Mouse (Mus musculus): ENCODE data around the gene Mtfmt.

Mtfmt gene
- long read RNA-seq, experiment 1, transcript Mtfmt-201 (9 exons, 2,042 nt) = major isoform, 7 of 12 reads
- long read RNA-seq, experiment 1, partial matches to known transcripts = 1 of 12 reads
- long read RNA-seq, experiment 1, other reads (novel, unspliced or antisense) = 2 of 12 reads
- long read RNA-seq, experiment 2, transcript Mtfmt-201 (9 exons, 2,042 nt) = major isoform, 21 of 25 reads
- long read RNA-seq, experiment 2, partial matches to known transcripts = 1 of 25 reads
- long read RNA-seq, experiment 2, other reads (novel, unspliced or antisense) = 3 of 25 reads

DNA sequence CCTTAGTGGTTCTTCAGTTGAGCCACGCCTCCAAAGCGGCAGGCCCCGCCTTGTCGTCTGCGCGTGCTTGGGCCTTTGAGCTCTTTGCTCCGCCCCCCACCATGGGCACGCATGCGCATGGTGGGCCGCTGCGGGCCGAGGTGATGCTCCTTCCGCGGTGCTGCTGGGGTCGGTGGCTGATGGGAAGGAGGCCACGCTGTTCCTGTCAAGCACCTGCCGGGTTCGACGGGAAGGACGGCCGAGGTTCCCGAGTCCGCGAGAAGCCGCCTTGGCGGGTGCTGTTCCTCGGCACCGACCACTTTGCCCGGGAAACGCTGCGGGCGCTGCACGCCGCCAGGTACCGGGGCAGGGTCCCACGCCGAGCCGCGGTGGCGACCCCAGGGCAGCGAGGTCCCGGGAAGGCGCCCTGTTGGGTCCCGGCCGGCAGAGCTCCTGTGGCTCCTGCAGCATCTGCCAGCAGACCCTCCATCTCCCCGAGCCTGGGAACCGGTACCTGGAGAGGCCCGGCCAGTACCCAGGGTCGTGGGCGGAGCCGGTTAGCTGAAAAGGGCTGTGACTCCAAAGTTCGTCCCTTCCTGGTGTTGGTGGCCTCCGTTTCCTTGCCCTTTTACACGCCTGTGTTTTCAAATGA, at the start of gene Mtfmt:
TSS of gene Mtfmt (plus strand) at position 112 of the 631 bp plus-strand sequence.
- intact Hi-C loops (cut with DNase I) = loop anchor here (10.0 kb wide), 1 partner anchor 149 kb away; the partner anchor contains the start of genes Pif1 and Plekho2

DNA sequence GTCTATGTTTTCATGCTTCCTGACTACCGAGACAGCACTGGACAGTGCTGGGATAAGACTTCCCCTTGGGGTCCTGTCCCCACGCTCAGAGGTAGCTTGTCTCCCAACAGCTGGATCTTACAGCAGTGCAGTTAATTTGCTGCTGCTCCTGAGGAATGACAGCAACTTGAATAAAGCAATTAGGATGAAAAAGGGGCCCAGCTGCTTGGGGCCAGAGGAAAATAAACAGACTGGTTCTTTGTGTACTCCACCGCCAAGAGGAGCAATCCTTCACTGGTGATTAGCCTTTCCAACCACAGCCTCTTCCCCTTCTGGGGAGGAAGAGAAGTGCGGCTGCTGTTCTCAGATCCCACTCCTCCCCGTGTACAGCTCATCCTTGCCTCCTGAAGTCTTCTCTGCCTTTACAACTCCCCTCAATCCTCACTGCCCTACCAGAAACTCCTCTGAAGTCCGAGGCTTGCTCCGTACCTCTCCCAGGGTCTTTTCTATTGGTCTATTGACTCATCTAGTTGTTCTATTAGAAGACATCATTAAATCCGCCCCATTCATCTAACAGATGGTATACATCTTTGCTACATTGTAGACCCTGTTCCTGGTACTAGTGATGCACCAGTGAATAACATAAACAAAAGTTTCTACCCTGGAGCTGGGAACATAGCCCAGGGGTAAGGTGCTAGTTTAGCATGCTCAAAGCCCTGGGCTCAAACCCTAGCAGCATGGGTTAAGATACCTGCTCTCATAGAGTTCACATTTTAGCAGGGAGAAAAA, 49.0 kb upstream of the Mtfmt start:
- intact Hi-C loops (cut with DNase I) = no loop called here

DNA sequence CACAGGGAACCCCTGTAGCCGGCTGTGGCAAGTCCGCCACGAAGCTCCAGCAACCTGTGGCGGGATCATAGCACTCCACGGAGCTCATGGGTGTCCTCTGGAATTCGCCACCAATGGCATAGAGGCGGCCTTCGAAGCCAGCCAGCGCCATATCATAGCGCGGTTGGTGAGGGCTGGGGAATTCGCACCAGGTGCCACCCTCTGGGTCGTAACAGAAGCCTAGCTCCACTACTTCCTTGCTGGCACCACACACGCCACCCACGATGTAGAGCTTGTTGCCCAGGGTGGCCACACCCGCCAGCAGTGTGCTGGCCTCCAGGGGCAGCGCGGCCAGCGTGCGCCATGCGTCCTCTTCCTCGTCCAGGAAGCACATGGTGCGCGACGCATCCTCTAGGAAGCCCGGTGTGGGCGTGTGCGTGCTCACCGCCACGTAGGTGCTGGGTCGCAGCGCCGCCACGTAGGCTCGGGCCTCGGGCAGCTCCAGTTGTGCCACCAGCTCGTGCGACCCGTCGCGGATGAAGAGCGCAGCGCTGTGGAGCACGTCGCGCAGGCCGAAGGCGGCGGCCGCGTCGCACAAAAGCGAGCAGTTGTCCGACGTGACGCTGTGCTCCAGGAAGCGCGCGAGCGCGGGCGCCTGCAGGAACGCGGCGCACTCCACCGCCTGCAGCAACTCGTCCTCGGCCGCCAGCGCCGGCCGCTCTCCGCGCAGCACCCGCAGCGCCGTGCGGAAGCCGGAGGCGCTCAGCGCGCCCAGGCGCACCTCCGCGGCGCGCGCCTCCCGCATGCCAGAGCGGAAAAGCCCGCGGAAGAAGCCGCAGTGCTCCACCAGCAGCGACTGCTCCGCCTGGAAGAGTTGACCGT, 44.6 kb upstream of the Mtfmt start:
- intact Hi-C loops (cut with DNase I) = no loop called here

DNA sequence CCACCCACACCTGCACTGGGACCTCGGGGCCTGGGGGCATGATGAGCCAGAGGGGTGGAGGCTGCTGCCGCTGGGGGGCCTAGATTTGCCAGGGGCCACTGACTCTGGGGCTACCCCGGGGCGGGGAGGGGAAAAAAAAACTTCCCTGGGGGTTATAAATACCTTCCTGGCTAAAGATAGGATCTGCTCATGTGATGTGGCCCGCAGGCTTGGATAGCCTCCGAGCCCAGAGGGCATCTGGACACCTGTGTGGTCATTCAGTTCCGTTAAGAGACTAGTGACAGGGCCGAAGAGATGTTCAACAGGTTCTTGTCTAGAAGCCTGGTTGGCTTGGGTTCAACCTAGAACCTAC, 44.0 kb upstream of the Mtfmt start, which contains the start of gene Kbtbd13:
TSS of gene Kbtbd13 (minus strand) at position 40 of the 352 bp plus-strand sequence.
- intact Hi-C loops (cut with DNase I) = no loop called here

DNA sequence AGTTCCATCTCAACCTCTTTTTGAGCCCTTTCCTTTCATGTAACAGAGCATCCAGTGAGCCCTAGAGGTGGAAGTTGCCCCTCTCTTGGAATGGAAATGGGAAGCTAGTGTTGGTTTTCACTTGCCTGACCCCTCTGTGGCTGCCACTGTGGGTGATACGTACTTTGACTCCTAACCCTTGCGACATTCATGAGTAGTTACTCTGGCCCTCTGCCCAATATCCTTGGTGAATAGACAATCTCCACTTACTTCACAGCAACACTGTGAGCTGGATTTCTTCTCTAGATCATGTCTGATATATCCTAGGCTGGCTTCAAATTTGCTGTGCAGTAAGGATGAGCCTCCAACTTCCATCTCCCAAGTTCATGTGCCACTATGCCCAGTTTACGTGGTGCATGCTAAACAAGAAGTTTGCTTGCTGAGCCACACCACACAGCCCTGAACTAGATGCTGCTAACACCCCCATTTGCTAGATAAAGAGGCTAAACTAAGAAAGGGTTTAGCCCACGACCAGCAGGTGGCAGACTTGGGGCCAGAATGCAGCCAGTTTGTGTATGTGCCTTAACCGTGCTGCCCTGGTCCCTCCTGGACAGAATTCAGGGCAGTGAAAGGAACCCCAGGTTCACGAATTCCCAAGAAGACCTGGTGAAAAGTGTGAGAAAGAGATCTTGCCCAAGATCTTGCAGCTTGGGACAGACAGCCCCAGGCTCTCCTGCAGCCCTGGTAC, 42.8 kb upstream of the Mtfmt start:
- intact Hi-C loops (cut with DNase I) = loop anchor here (2.0 kb wide), 1 partner anchor 40 kb away; no protein-coding TSS in a partner anchor

DNA sequence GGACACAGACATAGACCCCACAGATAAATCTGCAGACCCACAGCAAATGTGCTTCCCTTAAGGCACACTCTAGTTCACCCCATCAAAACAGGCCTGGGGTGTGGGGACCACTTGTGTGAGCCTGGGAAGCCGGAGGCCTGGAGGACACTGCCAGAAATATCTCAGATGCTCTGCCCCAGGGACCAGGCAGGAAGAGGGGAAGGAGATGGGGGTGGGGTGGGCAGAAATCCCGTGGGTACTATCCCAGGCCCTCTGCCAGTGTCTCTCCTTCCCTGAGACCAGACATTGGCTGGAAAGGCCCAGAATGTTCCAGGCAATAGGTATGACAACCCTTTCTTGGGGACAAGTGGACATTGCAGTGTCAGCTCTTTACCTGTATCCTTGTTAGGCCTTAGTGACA, 42.0 kb upstream of the Mtfmt start:
- intact Hi-C loops (cut with DNase I) = loop anchor here (2.0 kb wide), 1 partner anchor 39 kb away; no protein-coding TSS in a partner anchor

DNA sequence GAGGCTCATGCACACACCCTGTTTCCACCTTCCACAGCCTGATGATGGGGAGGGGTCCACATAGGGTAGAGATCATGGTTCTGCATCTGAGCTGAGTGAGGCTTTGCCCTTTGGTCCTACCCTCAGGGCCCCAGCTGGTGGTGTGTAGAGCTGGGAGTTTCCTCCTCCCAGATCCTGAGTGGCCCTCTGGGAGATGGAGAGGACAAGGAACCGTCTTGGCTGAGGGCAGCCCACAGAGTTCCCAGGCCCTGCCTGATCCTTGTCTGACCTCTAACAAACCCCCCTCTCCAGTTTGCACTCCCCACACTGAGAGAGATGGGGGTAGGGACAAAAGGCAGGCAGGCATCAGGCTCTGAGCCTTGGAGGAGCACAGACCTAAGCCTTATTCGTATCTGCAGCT, 41.2 kb upstream of the Mtfmt start:
- intact Hi-C loops (cut with DNase I) = no loop called here

DNA sequence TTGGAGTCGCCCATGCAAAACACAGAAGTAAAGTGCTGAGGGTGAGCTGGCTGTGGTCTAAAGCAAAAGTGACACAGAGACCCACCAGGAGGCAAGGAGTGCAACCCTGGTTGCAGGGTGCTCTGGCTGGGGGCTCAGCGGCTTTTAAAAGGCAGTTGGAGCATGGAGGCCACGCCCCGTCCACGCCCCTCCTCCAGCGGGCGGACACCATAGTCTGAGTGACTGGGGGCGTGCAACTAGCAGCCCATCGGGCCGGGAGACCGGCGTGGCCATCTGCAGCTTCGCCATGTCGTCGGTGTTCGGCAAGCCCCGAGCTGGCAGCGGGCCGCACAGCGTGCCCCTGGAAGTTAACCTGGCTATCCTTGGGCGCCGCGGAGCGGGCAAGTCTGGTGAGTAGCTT, 37.3 kb upstream of the Mtfmt start, which contains the start of gene Rasl12:
TSS of gene Rasl12 (plus strand) at position 228 of the 400 bp plus-strand sequence.
- intact Hi-C loops (cut with DNase I) = no loop called here

DNA sequence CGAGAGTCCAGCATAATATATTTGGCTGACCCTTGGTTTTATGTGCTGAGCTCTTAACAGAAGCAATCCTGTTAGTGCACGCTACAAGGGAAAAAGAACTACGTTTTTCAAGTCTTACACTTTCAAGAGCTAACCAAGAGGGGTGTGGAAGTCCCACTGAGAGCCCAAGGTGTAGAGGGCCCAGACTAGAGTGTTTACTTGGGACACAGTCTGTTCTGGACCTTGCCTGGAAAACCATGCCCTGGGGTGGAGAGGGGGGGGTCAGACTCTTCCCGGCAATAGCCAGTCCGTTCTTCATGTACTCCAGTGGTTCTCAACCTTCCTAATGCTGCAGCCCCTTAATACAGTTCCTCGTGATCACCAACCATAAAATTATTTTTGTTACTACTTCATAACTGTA, 35.6 kb upstream of the Mtfmt start:
- intact Hi-C loops (cut with DNase I) = no loop called here

DNA sequence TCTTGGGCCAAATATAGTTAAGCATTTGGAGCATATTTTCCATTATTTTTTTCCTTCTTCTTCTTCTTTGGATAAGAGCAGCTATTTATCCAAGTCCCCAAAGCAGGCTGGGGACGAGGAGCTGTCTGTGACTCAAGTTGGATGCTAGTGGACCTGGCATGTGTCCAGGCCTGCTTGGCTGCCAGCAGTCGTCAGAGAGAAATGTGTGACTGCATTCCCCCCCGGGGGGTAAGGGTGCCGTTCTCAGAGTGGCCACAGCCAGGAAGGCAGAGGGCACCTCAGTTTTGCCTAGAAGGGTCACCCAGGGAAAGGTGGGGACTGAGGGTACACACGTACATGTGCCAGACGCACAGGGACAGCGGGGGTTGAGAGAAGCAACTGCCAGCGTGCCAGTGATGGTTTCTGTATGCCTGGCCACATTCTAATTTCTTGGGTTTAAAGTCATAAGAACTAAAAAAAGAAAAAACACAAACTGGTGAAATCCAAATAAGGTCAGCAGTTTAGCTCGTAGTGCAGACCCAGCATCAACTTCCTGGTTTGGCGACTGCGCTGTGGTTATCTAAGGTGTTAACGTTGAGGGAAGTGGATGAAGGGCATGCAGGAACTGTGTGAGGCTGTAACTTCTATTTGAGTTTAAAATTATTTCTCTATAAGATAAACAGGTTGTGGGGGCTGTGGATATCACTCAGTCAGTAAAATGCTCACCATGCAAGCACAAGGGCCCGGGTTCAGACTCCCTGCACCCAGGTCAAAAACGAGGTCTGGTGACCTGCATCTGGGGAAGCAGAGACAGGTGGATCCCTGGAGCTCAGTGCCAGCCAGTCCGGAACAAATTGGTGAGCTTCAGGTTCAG, 31.0 kb upstream of the Mtfmt start:
- intact Hi-C loops (cut with DNase I) = no loop called here

DNA sequence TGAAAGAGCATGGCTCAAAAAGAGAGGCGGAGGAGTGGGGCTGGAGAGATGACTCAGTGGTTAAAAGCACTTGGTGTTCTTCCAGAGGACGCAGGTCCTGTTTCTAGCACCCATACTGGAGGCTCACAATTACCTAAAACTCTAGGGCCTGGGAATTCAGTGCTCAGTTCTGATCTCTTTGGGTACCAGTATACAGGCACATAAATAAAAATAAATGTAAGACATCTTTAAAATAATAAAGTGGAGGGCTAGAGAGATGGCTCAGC, 30.5 kb upstream of the Mtfmt start:
- intact Hi-C loops (cut with DNase I) = no loop called here

DNA sequence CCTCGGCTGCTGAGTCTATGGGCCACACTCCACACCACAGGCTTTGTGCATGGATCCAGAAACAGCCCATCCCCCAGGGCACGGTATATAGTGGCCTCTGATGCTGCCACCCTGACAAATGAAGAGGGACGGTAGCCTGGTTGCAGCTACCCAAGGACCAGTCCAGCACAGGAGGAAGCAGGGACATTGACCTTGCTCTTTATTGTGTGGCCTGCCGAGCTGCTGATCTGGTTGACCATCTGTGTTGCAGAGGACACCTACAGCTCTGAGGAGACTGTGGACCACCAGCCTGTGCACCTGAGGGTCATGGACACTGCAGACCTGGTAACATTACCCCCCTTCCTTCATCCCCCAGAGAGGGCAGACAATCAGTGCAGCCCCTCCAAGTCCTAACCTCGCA, 28.3 kb upstream of the Mtfmt start:
- intact Hi-C loops (cut with DNase I) = no loop called here

DNA sequence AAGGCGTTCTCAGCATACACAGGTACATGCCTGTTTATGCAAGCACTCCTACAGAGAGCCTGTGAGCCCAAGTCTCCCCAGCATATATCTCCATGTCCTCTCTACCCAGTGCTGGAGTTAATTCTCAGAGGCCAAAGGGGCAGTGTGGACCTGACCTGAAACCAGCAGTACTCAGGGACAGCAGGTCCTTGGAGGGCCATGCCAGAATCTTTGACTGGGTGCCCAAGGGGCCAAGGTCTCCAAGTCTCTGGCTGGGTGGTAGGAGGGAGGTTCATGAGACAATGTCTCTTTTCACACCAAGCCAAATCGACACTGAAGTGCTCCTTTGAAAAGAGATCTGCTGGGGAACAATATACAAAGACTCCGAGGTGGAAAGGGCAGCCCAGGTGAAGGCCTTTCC, 27.7 kb upstream of the Mtfmt start:
- intact Hi-C loops (cut with DNase I) = no loop called here

DNA sequence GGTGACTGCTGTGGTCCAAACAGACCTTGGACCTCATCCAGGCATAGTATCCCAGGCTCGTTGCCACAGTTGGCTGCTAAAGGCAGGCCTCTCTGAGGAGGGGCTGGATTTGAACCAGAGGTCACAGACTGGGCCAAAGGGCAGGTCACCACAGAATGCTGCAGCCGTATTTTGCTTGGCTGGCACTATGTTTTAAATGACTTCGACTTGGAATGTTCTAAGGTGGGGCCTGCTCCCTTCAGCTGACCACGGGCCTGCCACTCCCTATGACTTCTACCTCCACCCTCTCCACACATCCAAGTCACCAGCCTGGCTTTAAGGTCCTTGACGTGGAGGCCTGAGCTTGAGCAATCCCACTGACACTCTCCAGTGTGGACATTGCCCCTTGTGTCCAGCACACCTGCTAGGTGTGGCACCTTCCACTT, 26.7 kb upstream of the Mtfmt start:
- intact Hi-C loops (cut with DNase I) = no loop called here

DNA sequence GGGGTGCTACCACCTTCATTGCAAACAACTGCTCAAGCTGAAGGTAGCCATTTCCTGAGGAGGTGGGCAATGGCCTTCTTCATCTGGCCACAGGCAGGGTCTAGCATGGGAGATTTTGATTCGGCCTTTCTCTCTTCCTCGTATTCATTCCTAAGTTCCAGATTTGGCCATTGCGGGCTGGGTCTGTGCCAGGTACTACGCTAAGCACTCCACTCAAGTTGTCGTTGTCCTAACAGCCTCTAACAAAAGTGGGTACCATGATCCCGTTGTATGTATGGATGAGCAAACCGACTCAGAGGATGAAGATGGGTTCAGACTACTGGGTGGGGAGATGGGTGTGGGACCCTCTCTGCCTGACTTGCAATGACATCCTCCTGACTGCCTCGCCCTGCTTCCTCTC, 25.2 kb upstream of the Mtfmt start:
- intact Hi-C loops (cut with DNase I) = no loop called here

DNA sequence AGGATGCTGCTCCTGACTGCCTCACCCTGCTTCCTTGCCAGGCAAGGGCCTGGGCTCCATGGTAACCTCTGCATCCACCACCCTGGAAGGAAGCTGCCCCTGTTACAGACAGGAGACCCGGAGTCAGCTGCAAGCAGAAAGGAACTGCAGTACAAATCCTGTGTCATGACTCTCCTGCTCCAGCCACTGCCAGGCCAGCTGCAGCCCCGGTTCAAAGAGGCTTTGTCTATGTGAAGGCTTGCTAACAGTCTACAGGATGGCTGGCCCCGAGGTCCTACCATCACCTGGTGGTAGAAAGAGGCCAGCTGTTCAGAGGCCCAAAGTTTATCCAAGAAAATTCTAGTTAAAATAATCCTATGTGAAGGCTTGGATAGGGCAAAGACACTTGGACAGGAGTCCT, 24.3 kb upstream of the Mtfmt start:
- intact Hi-C loops (cut with DNase I) = no loop called here

DNA sequence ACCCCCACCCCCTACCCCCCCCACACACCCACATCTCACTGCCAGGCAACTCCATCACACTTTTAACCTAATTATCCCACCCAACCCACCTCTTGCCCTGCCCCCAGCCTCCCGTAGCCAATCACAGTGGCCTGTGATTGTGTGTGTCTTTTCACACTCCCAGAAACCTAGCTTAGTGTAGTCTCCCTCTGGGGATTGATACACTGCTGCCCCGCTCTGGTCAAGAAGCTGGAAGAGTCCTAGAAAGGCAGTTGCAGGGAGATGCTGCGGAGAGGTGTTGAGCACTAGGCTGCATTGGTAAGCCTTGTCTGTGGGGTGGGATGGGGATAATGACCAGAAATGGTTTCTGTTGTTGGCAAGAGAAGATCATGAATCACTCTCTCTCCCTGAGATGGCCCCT, 17.8 kb upstream of the Mtfmt start:
- intact Hi-C loops (cut with DNase I) = no loop called here

DNA sequence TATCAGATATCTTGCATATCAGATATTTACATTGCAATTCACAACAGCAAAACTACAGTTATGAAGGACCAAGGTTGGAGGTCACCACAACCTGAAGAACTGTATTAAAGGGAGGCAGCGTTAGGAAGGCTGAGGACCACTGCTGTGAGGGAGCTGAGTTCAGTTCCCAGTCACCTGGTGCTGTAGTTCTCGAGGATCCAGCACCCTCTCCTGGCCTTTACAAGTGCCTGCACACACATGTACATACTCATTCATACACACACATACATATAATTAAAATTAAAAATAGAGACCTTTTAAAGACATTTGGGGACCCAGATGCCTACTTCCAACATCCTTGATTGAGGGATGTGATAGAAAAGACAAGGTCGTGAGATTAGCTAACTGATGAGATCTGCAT, 15.9 kb upstream of the Mtfmt start:
- intact Hi-C loops (cut with DNase I) = no loop called here

DNA sequence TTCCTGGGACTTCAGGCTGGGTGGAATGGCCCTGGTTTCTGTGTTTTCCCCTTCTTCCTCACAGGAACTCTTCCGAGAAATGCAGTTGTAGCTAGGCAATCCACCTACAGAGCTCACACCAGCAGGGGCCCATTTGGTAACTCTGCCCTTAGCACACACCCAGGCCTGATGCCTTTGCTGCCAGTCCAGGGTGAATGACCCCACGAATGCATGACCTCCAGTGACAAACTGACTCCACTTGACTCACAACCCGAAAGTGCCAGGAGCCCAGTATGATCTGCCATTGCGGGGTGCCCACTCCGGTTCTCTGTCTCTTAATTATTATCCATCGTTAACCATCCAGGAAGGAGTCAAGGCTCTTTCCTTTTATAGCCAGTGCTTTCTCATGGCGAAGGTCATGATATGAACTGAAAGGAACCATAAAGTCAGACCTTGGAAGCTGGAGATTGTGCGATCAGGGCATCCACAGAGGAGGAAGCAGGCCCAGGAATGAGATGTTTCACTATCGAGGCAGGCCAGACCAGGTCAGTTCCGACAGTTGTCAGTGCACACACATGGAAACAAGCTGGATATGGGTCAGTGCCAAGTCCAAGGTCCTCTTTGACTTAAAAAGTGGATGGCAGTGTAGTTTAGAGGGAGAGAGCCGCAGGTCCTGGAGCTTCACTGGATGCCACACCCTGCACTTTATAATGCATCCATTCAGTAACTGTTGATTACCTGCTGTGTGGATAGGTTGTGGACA, 12.7 kb upstream of the Mtfmt start, which contains the start of gene Slc51b:
TSS of gene Slc51b (minus strand) at position 196 of the 742 bp plus-strand sequence.
- intact Hi-C loops (cut with DNase I) = no loop called here
